Mouse (Mus musculus): ENCODE results near the gene Nxpe3. TPM values are rescaled to one million over a fixed set of nuclear protein-coding genes. Genes with fewer than 3 reads are reported as not detected.
A peak's percentile ranks its signal among the peaks of the same experiment; 100 is the strongest.

Gene Nxpe3
- total and polyA plus RNA-seq, 2 experiments from 2014 or later: 0.84 to 1.8 TPM

- Histone ChIP-seq H3K4me1 (ENCODE audit: insufficient read depth, low read length) (no peaks in the 10 kb centered on the region), H3K27me3 (ENCODE audit: insufficient read depth, low read length) (no peaks in the 10 kb centered on the region), H3K36me3 (ENCODE audit: insufficient read depth, low read length) (no peaks in the 10 kb centered on the region), H3K4me3 (ENCODE audit: low read length) (no peak overlapping the region), H3K4me2 (ENCODE audit: low read depth, low read length) (no peak overlapping the region), H3K27ac (no peak overlapping the region), H3K9ac (replicated peaks; ENCODE audit: low read length) (no peak overlapping the region), H3K9me3 (ENCODE audit: low read length) (no peaks in the 10 kb centered on the region)
- ATAC-seq (no peak), DNase-seq (ENCODE audit: low spot score) (no peak)
- 96% methylated on average over 6 of the region's 6 CpGs for WGBS
- no peak for TF ChIP-seq CTCF (IDR thresholded peaks at IDR 0.05; ENCODE audit: low read depth)
These were observed 63.0 kb downstream of the Nxpe3 start for GRCm38 (mm10) chr16:55832040-55832439.

GRCm38 (mm10) chr16:55831451-55831850 is 63.6 kb downstream of the Nxpe3 start:
- TF ChIP-seq CTCF (IDR thresholded peaks at IDR 0.05; ENCODE audit: low read depth): no peak
- no peaks in the 10 kb centered on the region for H3K36me3 ChIP-seq (ENCODE audit: insufficient read depth, low read length)
- ATAC-seq (no peak), DNase-seq (ENCODE audit: low spot score) (no peak)
- no peak overlapping the region for H3K4me3 ChIP-seq (ENCODE audit: low read length)
- no peak overlapping the region for H3K4me2 ChIP-seq (ENCODE audit: low read depth, low read length)
- H3K4me1 ChIP-seq (ENCODE audit: insufficient read depth, low read length): no peaks in the 10 kb centered on the region
- no peak overlapping the region for H3K27ac ChIP-seq
- WGBS: 93% methylated on average over 1 of the region's 1 CpGs
- H3K9ac ChIP-seq (replicated peaks; ENCODE audit: low read length): no peak overlapping the region
- H3K9me3 ChIP-seq (ENCODE audit: low read length): no peaks in the 10 kb centered on the region
- no peaks in the 10 kb centered on the region for H3K27me3 ChIP-seq (ENCODE audit: insufficient read depth, low read length)

DNA sequence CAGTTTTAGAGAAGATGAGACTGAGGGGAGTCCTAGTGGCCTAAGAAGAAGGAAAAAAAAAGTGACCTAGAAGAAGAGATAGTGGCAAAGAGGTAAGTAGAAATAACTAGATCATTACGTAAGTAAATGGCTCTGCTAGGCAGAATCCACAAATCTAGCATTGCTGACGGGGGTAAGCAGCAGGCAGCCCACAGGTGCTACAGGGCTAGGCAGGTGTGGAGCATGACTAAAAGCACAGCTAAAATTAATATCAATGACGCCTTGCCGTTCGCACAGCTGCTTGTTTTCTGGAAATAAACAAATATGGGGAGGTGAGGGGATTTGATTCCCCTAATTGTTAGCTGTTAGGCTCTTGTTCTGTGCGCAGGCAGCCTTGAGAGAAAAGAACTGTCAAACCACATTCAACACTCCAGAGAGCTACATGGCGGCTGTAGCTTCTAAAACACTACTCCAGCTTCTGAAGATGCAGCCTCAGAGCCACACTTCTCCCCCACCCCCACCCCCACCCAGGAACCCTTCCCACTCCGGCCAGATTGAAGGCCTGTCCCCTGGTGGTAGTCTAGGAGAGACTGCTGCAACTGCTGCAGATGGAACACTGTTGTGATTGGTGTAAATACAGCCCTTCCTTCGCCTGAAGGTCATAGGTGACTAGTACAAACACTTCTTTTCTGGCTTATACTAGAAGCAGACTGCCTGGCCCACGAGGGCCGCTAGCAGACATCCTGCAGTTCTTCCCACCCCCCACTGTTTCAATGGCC is 71.5 kb downstream of the Nxpe3 start:
- Histone ChIP-seq H3K9me3 (ENCODE audit: low read length) (no peaks in the 10 kb centered on the region), H3K4me1 (ENCODE audit: insufficient read depth, low read length) (peaks cover 4% of the 10 kb centered on the region; the same call in 1 of the 2 replicates), H3K4me2 (ENCODE audit: low read depth, low read length) (no peak overlapping the region), H3K4me3 (ENCODE audit: low read length) (no peak overlapping the region), H3K36me3 (ENCODE audit: insufficient read depth, low read length) (no peaks in the 10 kb centered on the region), H3K9ac (replicated peaks; ENCODE audit: low read length) (no peak overlapping the region), H3K27ac (no peak overlapping the region), H3K27me3 (ENCODE audit: insufficient read depth, low read length) (no peaks in the 10 kb centered on the region)
- 61% methylated on average over 11 of the region's 11 CpGs for WGBS
- DNase-seq (ENCODE audit: low spot score) (no peak), ATAC-seq (no peak)
- TF ChIP-seq CTCF (IDR thresholded peaks at IDR 0.05; ENCODE audit: low read depth): peak; percentile 37; the same call in 1 of the 2 replicates

- no peak for TF ChIP-seq CTCF (IDR thresholded peaks at IDR 0.05; ENCODE audit: low read depth)
- peak overlapping the region; percentile 89 for H3K4me2 ChIP-seq (ENCODE audit: low read depth, low read length)
- peak overlapping the region; percentile 88 for H3K4me3 ChIP-seq (ENCODE audit: low read length)
- no peak for DNase-seq (ENCODE audit: low spot score)
- H3K27me3 ChIP-seq (ENCODE audit: insufficient read depth, low read length): no peaks in the 10 kb centered on the region
- no peak overlapping the region for H3K9ac ChIP-seq (replicated peaks; ENCODE audit: low read length)
- H3K27ac ChIP-seq: no peak overlapping the region
- no peak for ATAC-seq
- peaks cover 4% of the 10 kb centered on the region; the same call in 1 of the 2 replicates for H3K4me1 ChIP-seq (ENCODE audit: insufficient read depth, low read length)
- WGBS: 50% methylated on average over 18 of the region's 18 CpGs
- peaks cover 4% of the 10 kb centered on the region for H3K36me3 ChIP-seq (ENCODE audit: insufficient read depth, low read length)
- no peaks in the 10 kb centered on the region for H3K9me3 ChIP-seq (ENCODE audit: low read length)
These were observed 72.2 kb downstream of the Nxpe3 start for GRCm38 (mm10) chr16:55822741-55823397.

GRCm38 (mm10) chr16:55821997-55822740 is 72.9 kb downstream of the Nxpe3 start:
- under 1% methylated on average over 59 of the region's 67 CpGs for WGBS
- Histone ChIP-seq H3K36me3 (ENCODE audit: insufficient read depth, low read length) (peaks cover 7% of the 10 kb centered on the region), H3K4me2 (ENCODE audit: low read depth, low read length) (peak overlapping the region; percentile 89), H3K9ac (replicated peaks; ENCODE audit: low read length) (peak overlapping the region; percentile 77), H3K27me3 (ENCODE audit: insufficient read depth, low read length) (no peaks in the 10 kb centered on the region), H3K27ac (peak overlapping the region; percentile 81), H3K4me3 (ENCODE audit: low read length) (peak overlapping the region; percentile 88), H3K9me3 (ENCODE audit: low read length) (no peaks in the 10 kb centered on the region), H3K4me1 (ENCODE audit: insufficient read depth, low read length) (peaks cover 4% of the 10 kb centered on the region; the same call in 1 of the 2 replicates)
- ATAC-seq: peak; percentile 96
- DNase-seq (ENCODE audit: low spot score): peak; percentile 88
- no peak for TF ChIP-seq CTCF (IDR thresholded peaks at IDR 0.05; ENCODE audit: low read depth)

- Histone ChIP-seq H3K9ac (replicated peaks; ENCODE audit: low read length) (peak overlapping the region; percentile 77), H3K4me2 (ENCODE audit: low read depth, low read length) (peak overlapping the region; percentile 89), H3K27me3 (ENCODE audit: insufficient read depth, low read length) (no peaks in the 10 kb centered on the region), H3K36me3 (ENCODE audit: insufficient read depth, low read length) (peaks cover 7% of the 10 kb centered on the region), H3K4me3 (ENCODE audit: low read length) (peak overlapping the region; percentile 88), H3K9me3 (ENCODE audit: low read length) (no peaks in the 10 kb centered on the region), H3K4me1 (ENCODE audit: insufficient read depth, low read length) (peaks cover 4% of the 10 kb centered on the region; the same call in 1 of the 2 replicates), H3K27ac (peak overlapping the region; percentile 81)
- 0% methylated on average over 39 of the region's 40 CpGs for WGBS
- ATAC-seq (0 out of 2 replicates have a peak, but pooled peaks have one; percentile 13), DNase-seq (ENCODE audit: low spot score) (peak; percentile 31)
- no peak for TF ChIP-seq CTCF (IDR thresholded peaks at IDR 0.05; ENCODE audit: low read depth)
These were observed 73.5 kb downstream of the Nxpe3 start for GRCm38 (mm10) chr16:55821571-55821981.
